In the genomic region with DNA sequence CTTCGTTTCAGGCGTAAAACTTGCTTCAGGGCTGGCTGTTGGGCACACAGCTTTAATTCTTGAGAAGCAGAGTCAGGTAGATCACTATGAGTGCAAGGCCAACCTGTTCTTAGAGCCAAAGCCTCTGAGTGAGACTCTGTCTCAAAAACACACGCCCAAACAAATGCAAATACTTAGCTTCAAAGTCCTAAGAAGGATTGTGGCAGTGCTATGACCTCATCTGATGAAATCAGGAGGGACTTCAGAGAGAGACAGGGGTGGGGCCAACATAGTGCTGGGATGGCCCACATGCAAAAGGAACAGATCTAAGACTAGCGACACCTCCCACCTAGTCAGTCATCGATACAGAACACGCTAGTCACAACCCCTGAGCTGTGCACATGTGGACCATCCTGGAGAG, we compare ENCODE assay signal across 22 mouse cellular contexts.
DNase-seq lines count a peak whose midpoint lies in the region; ATAC-seq and TF ChIP-seq lines count a peak whose summit lies in the region.
"Had no signal": no experiment of that assay in that cellular context is flagged by ENCODE, and none has a peak within 500 bp of the region (broad histone marks: within the 10 kb centered on the region; RNA-seq: fewer than 3 reads in every experiment).

No protein-coding gene starts in this region.

- no peak for TF ChIP-seq EP300 in stomach, postnatal 0 days (optimal IDR thresholded peaks at IDR 0.05)

- H3K27me3 ChIP-seq in forebrain, embryonic 10.5 days (ENCODE audit: poor library complexity, severe bottlenecking), result peaks cover 12% of the 10 kb centered on the region; the same call in 1 of the 2 replicates
- peaks cover 9% of the 10 kb centered on the region for H3K27me3 ChIP-seq in forebrain, embryonic 12.5 days
- H3K27me3 ChIP-seq in stomach, postnatal 0 days (ENCODE audit: control insufficient read depth, insufficient read depth, low read length), result no peaks in the 10 kb centered on the region
- H3K27me3 ChIP-seq: CH12.LX; embryonic facial prominence, embryonic 13.5 days; embryonic facial prominence, embryonic 15.5 days had no signal

- peaks cover 11% of the 10 kb centered on the region; the same call in 1 of the 2 replicates for H3K9me3 ChIP-seq in forebrain, embryonic 10.5 days
- no peaks in the 10 kb centered on the region for H3K9me3 ChIP-seq in forebrain, embryonic 12.5 days
- no peaks in the 10 kb centered on the region for H3K9me3 ChIP-seq in stomach, postnatal 0 days (ENCODE audit: control insufficient read depth, low read length)
- H3K9me3 ChIP-seq: embryonic facial prominence, embryonic 13.5 days; embryonic facial prominence, embryonic 15.5 days had no signal

- H3K36me3 ChIP-seq in forebrain, embryonic 10.5 days (replicated peaks), result no peaks in the 10 kb centered on the region
- no peaks in the 10 kb centered on the region for H3K36me3 ChIP-seq in forebrain, embryonic 12.5 days (replicated peaks)
- no peaks in the 10 kb centered on the region for H3K36me3 ChIP-seq in stomach, postnatal 0 days (ENCODE audit: control insufficient read depth, insufficient read depth, low read length)
- H3K36me3 ChIP-seq: embryonic facial prominence, embryonic 13.5 days; embryonic facial prominence, embryonic 15.5 days had no signal

- H3K4me3 ChIP-seq in forebrain, embryonic 10.5 days, result no peak overlapping the region
- no peak overlapping the region for H3K4me3 ChIP-seq in forebrain, embryonic 12.5 days (replicated peaks)
- no peak overlapping the region for H3K4me3 ChIP-seq in stomach, postnatal 0 days (ENCODE audit: low read depth, low read length)
- H3K4me3 ChIP-seq: embryonic facial prominence, embryonic 13.5 days; embryonic facial prominence, embryonic 15.5 days; erythroblast, embryonic 14.5 days had no signal

- TF ChIP-seq CTCF in stomach, postnatal 0 days (IDR thresholded peaks at IDR 0.05; ENCODE audit: low read depth), result no peak

- intact Hi-C loops in left cerebral cortex, postnatal 25 days (cut with DNase I), result no loop called here

- peaks cover 48% of the 10 kb centered on the region for H3K4me1 ChIP-seq in forebrain, embryonic 10.5 days
- peaks cover 14% of the 10 kb centered on the region for H3K4me1 ChIP-seq in forebrain, embryonic 12.5 days
- H3K4me1 ChIP-seq in stomach, postnatal 0 days (replicated peaks; ENCODE audit: control insufficient read depth, insufficient read depth), result peaks cover 2% of the 10 kb centered on the region; the same call in 1 of the 2 replicates

- no peak overlapping the region for H3K9ac ChIP-seq in forebrain, embryonic 12.5 days
- H3K9ac ChIP-seq in stomach, postnatal 0 days (ENCODE audit: low read length), result no peak overlapping the region
- H3K9ac ChIP-seq: embryonic facial prominence, embryonic 13.5 days; embryonic facial prominence, embryonic 15.5 days had no signal

- H3K4me2 ChIP-seq in forebrain, embryonic 12.5 days, result no peak overlapping the region
- H3K4me2 ChIP-seq in stomach, postnatal 0 days (replicated peaks; ENCODE audit: low read depth), result no peak overlapping the region
- H3K4me2 ChIP-seq: embryonic facial prominence, embryonic 13.5 days; embryonic facial prominence, embryonic 15.5 days had no signal

- DNase-seq in forebrain, embryonic 10.5 days (ENCODE audit: extremely low spot score, low spot score), result no peak
- DNase-seq in ZHBTc4 (ENCODE audit: low read depth, low spot score), result peak; percentile 56
- no peak for DNase-seq in stomach, postnatal 0 days (ENCODE audit: low spot score)
- no peak for DNase-seq in thymus, adult 18-20 months
- DNase-seq in left cerebral cortex, postnatal 25 days (ENCODE audit: low spot score in 2 of 2), result no peak
- DNase-seq: adrenal gland, adult 2 months; adrenal gland, postnatal 10 days; adrenal gland, postnatal 25 days; B cell, adult 2 months; cerebellum, adult 11 months; cerebellum, adult 2 months; cerebellum, adult 9-10 months; cerebellum, postnatal 10 days; cerebellum, postnatal 25 days had no signal

- no peak for ATAC-seq in forebrain, embryonic 12.5 days (ENCODE audit: low FRiP score)
- peak; percentile 18; the same call in 1 of the 2 replicates for ATAC-seq in stomach, postnatal 0 days (ENCODE audit: low FRiP score, low TSS enrichment)
- ATAC-seq: CD4-positive, CD25-positive, alpha-beta regulatory T cell, adult 4 months; forebrain, embryonic 14.5 days; forebrain, embryonic 16.5 days had no signal

- peak overlapping the region; percentile 21; the same call in 1 of the 2 replicates for H3K27ac ChIP-seq in forebrain, embryonic 10.5 days
- H3K27ac ChIP-seq in forebrain, embryonic 12.5 days, result no peak overlapping the region
- no peak overlapping the region for H3K27ac ChIP-seq in stomach, postnatal 0 days (replicated peaks)
- H3K27ac ChIP-seq: embryonic facial prominence, embryonic 13.5 days; embryonic facial prominence, embryonic 15.5 days had no signal

- WGBS in forebrain, embryonic 10.5 days, result 89% methylated on average over 6 of the region's 6 CpGs
- WGBS in forebrain, embryonic 12.5 days, result 84% methylated on average over 6 of the region's 6 CpGs
- 81% methylated on average over 6 of the region's 6 CpGs for WGBS in stomach, postnatal 0 days
